Mouse (Mus musculus) lung, embryonic 14.5 days (tissue): Measurements from ENCODE around the gene Snx22. TPM values are rescaled to one million over a fixed set of nuclear protein-coding genes. Genes with fewer than 3 reads are reported as not detected.
A peak's percentile ranks its signal among the peaks of the same experiment; 100 is the strongest.

Experiments used
- ATAC-seq: fragments of 200-750 bp; cut with Nextera tagmentation; 2 replicates; pipeline ENCODE4 v1.8.0; 2017; ENCODE audit warnings: mild to moderate bottlenecking, moderate TSS enrichment, moderate library complexity; ENCODE audit not compliant: insufficient read depth
- DNase-seq: peaks from one replicate; pipeline ENCODE4 v3.0.0-alpha.2; 2015
- H3K27ac ChIP-seq: fragments of 300-500 bp; sonication (generic); 2 replicates; pipeline ENCODE4 v1.5.1; 2014; ENCODE audit warnings: low read depth, mild to moderate bottlenecking, moderate library complexity
- H3K27me3 ChIP-seq: fragments of 300-500 bp; sonication (generic); 2 replicates; pipeline ENCODE4 v1.6.1; 2014; ENCODE audit warnings: low read length, control low read depth; ENCODE audit not compliant: insufficient read depth
- H3K36me3 ChIP-seq: fragments of 300-500 bp; sonication (generic); 2 replicates; pipeline ENCODE4 v1.6.1; 2014; ENCODE audit warnings: control low read depth; ENCODE audit not compliant: insufficient read depth
- H3K4me1 ChIP-seq: fragments of 300-500 bp; sonication (generic); 2 replicates; pipeline ENCODE4 v1.6.1; 2014; ENCODE audit warnings: antibody characterized with exemption, control low read depth; ENCODE audit not compliant: insufficient read depth
- H3K4me2 ChIP-seq: fragments of 300-500 bp; sonication (generic); 2 replicates; pipeline ENCODE4 v1.6.1; 2014; ENCODE audit warnings: mild to moderate bottlenecking
- H3K4me3 ChIP-seq: fragments of 300-500 bp; sonication (generic); 2 replicates; pipeline ENCODE4 v1.5.1; 2014; ENCODE audit warnings: low read depth, low read length
- H3K9ac ChIP-seq: fragments of 300-500 bp; sonication (generic); 2 replicates; pipeline ENCODE4 v1.6.1; 2014
- H3K9me3 ChIP-seq: fragments of 300-500 bp; sonication (generic); 2 replicates; pipeline ENCODE4 v1.6.1; 2016; ENCODE audit warnings: low read depth, low read length, control low read depth
- CTCF ChIP-seq: IDR thresholded peaks from 2 replicates; pipeline ENCODE4 v1.5.1; 2016; ENCODE audit warnings: antibody characterized with exemption, low read depth
- WGBS: fragments of 180-500 bp; shearing (Covaris S2); extraction: QIAGEN DNeasy Blood & Tissue Kit; methylation state at CpG from one replicate; pipeline ENCODE4 v1.1.7; 2014; 5-methylcytosine and 5-hydroxymethylcytosine counted together
- polyA plus RNA-seq: library from polyadenylated mRNA; unstranded; fragments of >200 nt; fragmentation: Nextera tagmentation; extraction: Ambion mirVana; gene quantifications from 2 replicates; pipeline ENCODE4 v1.2.1, GENCODE M21; 2014

Gene Snx22
- polyA plus RNA-seq, 1 experiment from 2014 or later = 11.0 TPM

GRCm38 (mm10) chr9:66061656-66062055 lies 7.9 kb downstream of the Snx22 start:
- Histone ChIP-seq H3K27ac (no peak overlapping the region), H3K27me3 (no peaks in the 10 kb centered on the region), H3K9ac (peak overlapping the region; percentile 86), H3K4me3 (peak overlapping the region; percentile 80), H3K9me3 (no peaks in the 10 kb centered on the region), H3K4me1 (peaks cover 7% of the 10 kb centered on the region), H3K4me2 (peak overlapping the region; percentile 86), H3K36me3 (peaks cover 42% of the 10 kb centered on the region)
- no peak for TF ChIP-seq CTCF
- no peak for DNase-seq
- WGBS = 75% methylated on average over 3 of the region's 3 CpGs
- ATAC-seq = no peak

GRCm38 (mm10) chr9:66060986-66061385 lies 8.5 kb downstream of the Snx22 start:
- WGBS = 18% methylated on average over 4 of the region's 4 CpGs
- ATAC-seq (no peak), DNase-seq (peak; percentile 20)
- Histone ChIP-seq H3K9me3 (no peaks in the 10 kb centered on the region), H3K4me1 (peaks cover 7% of the 10 kb centered on the region), H3K4me2 (peak overlapping the region; percentile 86), H3K4me3 (peak overlapping the region; percentile 80), H3K36me3 (peaks cover 35% of the 10 kb centered on the region), H3K9ac (peak overlapping the region; percentile 86), H3K27ac (no peak overlapping the region), H3K27me3 (no peaks in the 10 kb centered on the region)
- no peak for TF ChIP-seq CTCF

GRCm38 (mm10) chr9:66060308-66060647 lies 9.2 kb downstream of the Snx22 start:
- H3K9me3 ChIP-seq = no peaks in the 10 kb centered on the region
- H3K4me2 ChIP-seq = peak overlapping the region; percentile 86
- peak overlapping the region; percentile 86 for H3K9ac ChIP-seq
- H3K4me3 ChIP-seq = peak overlapping the region; percentile 80
- 0% methylated on average over 20 of the region's 20 CpGs for WGBS
- no peak for TF ChIP-seq CTCF
- DNase-seq = no peak
- H3K27ac ChIP-seq = peak overlapping the region; percentile 77
- peak; percentile 68 for ATAC-seq
- H3K27me3 ChIP-seq = no peaks in the 10 kb centered on the region
- peaks cover 7% of the 10 kb centered on the region for H3K4me1 ChIP-seq
- peaks cover 28% of the 10 kb centered on the region for H3K36me3 ChIP-seq

GRCm38 (mm10) chr9:66059583-66060307 lies 9.8 kb downstream of the Snx22 start, which contains the start of gene Ppib:
TSS of gene Ppib (plus strand) at chr9:66060222.
- Histone ChIP-seq H3K27me3 (no peaks in the 10 kb centered on the region), H3K4me1 (peaks cover 7% of the 10 kb centered on the region), H3K36me3 (peaks cover 24% of the 10 kb centered on the region), H3K4me2 (peak within 1 kb of the TSS; percentile 86), H3K4me3 (peak within 1 kb of the TSS; percentile 80), H3K9me3 (no peaks in the 10 kb centered on the region), H3K9ac (peak within 1 kb of the TSS; percentile 86), H3K27ac (peak within 1 kb of the TSS; percentile 77)
- WGBS = under 1% methylated on average over 50 of the region's 51 CpGs
- peak; percentile 99 for DNase-seq
- peak; percentile 99 for ATAC-seq
- no peak for TF ChIP-seq CTCF

- H3K4me3 ChIP-seq = no peak overlapping the region
- 33% methylated on average over 1 of the region's 1 CpGs for WGBS
- no peaks in the 10 kb centered on the region for H3K36me3 ChIP-seq
- DNase-seq = no peak
- H3K9me3 ChIP-seq = no peaks in the 10 kb centered on the region
- H3K4me2 ChIP-seq = no peak overlapping the region
- H3K27ac ChIP-seq = no peak overlapping the region
- H3K4me1 ChIP-seq = no peaks in the 10 kb centered on the region
- H3K27me3 ChIP-seq = no peaks in the 10 kb centered on the region
- no peak overlapping the region for H3K9ac ChIP-seq
- TF ChIP-seq CTCF = 0 out of 2 replicates have a peak, but pooled peaks have one; percentile 19
- ATAC-seq = no peak
Observed at GRCm38 (mm10) chr9:66053620-66054019, 15.9 kb downstream of the Snx22 start.

GRCm38 (mm10) chr9:66052731-66053130 lies 16.8 kb downstream of the Snx22 start:
- Histone ChIP-seq H3K4me1 (no peaks in the 10 kb centered on the region), H3K36me3 (no peaks in the 10 kb centered on the region), H3K27me3 (no peaks in the 10 kb centered on the region), H3K9ac (no peak overlapping the region), H3K4me2 (no peak overlapping the region), H3K4me3 (no peak overlapping the region), H3K27ac (no peak overlapping the region), H3K9me3 (no peaks in the 10 kb centered on the region)
- no peak for ATAC-seq
- 92% methylated on average over 1 of the region's 1 CpGs for WGBS
- peak; percentile 54 for DNase-seq
- no peak for TF ChIP-seq CTCF

GRCm38 (mm10) chr9:66051493-66051892 lies 18.0 kb downstream of the Snx22 start:
- Histone ChIP-seq H3K36me3 (no peaks in the 10 kb centered on the region), H3K27ac (no peak overlapping the region), H3K4me1 (no peaks in the 10 kb centered on the region), H3K4me3 (no peak overlapping the region), H3K27me3 (no peaks in the 10 kb centered on the region), H3K9ac (no peak overlapping the region), H3K9me3 (no peaks in the 10 kb centered on the region), H3K4me2 (no peak overlapping the region)
- TF ChIP-seq CTCF = no peak
- ATAC-seq = no peak
- DNase-seq = peak; percentile 32
- WGBS = 44% methylated on average over 4 of the region's 4 CpGs
